Mouse (Mus musculus): ENCODE measurements around the gene Crebbp. TPM values are rescaled to one million over a fixed set of nuclear protein-coding genes. Genes with fewer than 3 reads are reported as not detected.

Gene Crebbp
- polyA plus RNA-seq, 1 experiment from 2014 or later = 44.7 TPM

DNA sequence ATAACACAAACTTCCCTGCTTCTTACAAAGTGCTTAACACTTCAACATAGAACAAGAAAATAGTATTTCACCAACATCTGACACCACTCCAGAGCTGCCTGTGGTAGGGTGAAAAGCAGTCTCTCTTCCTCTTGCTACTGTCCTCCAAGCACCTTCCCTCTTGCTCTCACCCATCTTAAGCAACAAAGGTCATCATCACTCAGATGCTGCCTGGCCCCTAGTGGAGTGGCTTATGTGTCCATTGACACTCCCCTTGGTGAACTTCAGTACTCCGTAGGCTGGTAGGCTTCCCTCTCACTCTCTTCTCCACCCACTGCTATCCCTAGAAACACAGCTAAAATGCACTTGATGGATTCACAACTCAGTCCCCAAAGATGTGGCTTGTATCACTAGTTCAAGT, 3.5 kb downstream of the Crebbp start:
- H3K27me3 ChIP-seq = peaks cover 5% of the 10 kb centered on the region
- no peak overlapping the region; the same call in 1 of the 2 replicates for H3K4me3 ChIP-seq (replicated peaks)

DNA sequence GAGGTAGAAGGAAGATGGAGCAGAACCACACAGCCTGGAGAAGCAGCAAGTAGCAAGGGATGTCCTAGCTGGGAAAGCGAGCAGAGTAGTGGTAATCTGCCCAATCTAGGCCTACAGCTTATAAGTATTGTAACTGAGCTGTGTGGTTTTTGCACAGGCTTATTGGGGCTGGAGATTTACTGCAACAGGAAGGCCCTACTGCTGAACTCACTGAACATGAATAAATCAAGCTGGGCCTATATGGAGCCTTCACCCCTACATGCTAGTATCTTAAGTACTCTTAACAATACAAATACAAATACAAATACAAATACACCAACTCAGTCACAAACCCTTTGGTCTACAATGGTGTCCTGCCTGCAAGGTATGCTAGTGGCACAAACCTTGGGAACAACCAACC, 10.2 kb downstream of the Crebbp start:
- peaks cover 12% of the 10 kb centered on the region; the same call in 1 of the 2 replicates for H3K4me1 ChIP-seq
- H3K36me3 ChIP-seq (replicated peaks) = no peaks in the 10 kb centered on the region; the same call in 1 of the 2 replicates
- WGBS = 100% methylated on average over 1 of the region's 1 CpGs
- H3K27ac ChIP-seq = no peak overlapping the region
- no peak for ATAC-seq (ENCODE audit: low FRiP score)
- no peak overlapping the region for H3K4me2 ChIP-seq
- no peak overlapping the region for H3K4me3 ChIP-seq (replicated peaks)
- H3K9me3 ChIP-seq = no peaks in the 10 kb centered on the region
- H3K9ac ChIP-seq = no peak overlapping the region
- no peaks in the 10 kb centered on the region for H3K27me3 ChIP-seq

More for the DNA sequence above, 3.5 kb downstream of the Crebbp start:
- H3K4me1 ChIP-seq = peaks cover 34% of the 10 kb centered on the region
- no peak overlapping the region for H3K27ac ChIP-seq
- H3K36me3 ChIP-seq (replicated peaks) = no peaks in the 10 kb centered on the region; the same call in 1 of the 2 replicates
- ATAC-seq (ENCODE audit: low FRiP score) = no peak
- WGBS = 96% methylated on average over 1 of the region's 1 CpGs
- H3K9ac ChIP-seq = no peak overlapping the region
- H3K4me2 ChIP-seq = peak overlapping the region; percentile 30
- H3K9me3 ChIP-seq = no peaks in the 10 kb centered on the region

DNA sequence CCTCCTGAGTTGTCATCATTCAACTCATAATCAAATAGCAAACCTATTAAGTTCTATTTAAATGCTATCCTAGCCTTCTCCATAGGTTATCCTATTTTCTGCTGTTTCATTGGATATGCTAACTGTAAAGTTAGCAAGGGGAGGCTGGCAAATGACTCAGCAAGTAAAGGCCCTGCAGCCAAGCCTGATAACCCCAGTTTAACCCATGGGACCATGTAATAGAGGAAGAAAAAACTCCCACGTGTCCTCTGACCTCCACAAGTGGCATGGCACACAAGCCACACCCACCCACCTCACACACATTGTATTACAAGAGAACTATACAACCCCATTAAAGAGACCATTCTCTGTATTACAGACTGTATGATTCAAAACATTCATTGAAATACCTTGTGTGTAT, 13.8 kb downstream of the Crebbp start:
- Histone ChIP-seq H3K4me2 (no peak overlapping the region), H3K27ac (no peak overlapping the region), H3K9me3 (no peaks in the 10 kb centered on the region), H3K27me3 (no peaks in the 10 kb centered on the region), H3K9ac (no peak overlapping the region), H3K4me3 (replicated peaks) (no peak overlapping the region), H3K4me1 (peaks cover 5% of the 10 kb centered on the region; the same call in 1 of the 2 replicates), H3K36me3 (replicated peaks) (no peaks in the 10 kb centered on the region; the same call in 1 of the 2 replicates)
- WGBS = 65% methylated on average over 1 of the region's 1 CpGs
- no peak for ATAC-seq (ENCODE audit: low FRiP score)

DNA sequence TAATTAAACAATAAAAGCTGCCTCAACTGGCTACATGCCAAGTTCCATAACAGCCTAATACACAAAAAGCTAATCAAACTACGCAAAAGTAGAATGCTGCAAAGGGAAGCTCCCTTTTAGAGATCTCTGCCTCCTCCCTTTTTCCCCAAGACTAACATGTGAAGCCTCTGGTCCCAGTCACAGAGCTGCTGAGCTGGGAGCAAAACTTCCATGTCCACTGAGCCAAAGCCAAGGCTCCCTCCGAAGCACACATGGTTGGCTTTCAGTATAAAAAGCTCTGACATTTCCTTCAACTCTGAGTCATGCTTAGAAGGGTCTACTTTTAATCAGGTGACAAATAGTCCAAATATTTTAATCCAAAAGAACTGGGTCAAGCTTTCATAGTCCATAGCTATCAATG, 14.2 kb downstream of the Crebbp start:
- no peak overlapping the region for H3K4me2 ChIP-seq
- H3K27ac ChIP-seq = no peak overlapping the region
- no peaks in the 10 kb centered on the region; the same call in 1 of the 2 replicates for H3K36me3 ChIP-seq (replicated peaks)
- H3K9ac ChIP-seq = no peak overlapping the region
- H3K4me1 ChIP-seq = peaks cover 5% of the 10 kb centered on the region; the same call in 1 of the 2 replicates
- H3K27me3 ChIP-seq = no peaks in the 10 kb centered on the region
- no peaks in the 10 kb centered on the region for H3K9me3 ChIP-seq
- WGBS = 74% methylated on average over 2 of the region's 2 CpGs
- no peak overlapping the region for H3K4me3 ChIP-seq (replicated peaks)
- ATAC-seq (ENCODE audit: low FRiP score) = no peak

DNA sequence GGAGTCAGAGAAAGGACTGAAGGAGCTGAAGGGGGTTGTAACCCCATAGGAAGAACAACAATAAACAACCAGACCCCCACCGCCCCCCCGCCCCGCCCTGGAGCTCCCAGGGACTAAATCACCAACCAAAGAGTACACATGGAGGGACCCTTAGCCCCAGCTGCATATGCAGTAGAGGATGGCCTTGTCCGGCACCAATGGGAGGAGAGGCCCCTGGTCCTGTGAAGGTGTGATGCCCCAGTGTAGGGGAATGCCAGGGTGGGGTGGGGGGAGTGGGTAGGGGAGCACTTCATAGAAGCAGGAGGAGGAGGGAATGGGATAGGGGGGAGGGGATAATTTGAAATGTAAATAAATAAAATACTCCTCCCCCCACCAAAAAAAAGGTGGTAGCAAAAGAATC, 15.8 kb downstream of the Crebbp start:
- 95% methylated on average over 4 of the region's 4 CpGs for WGBS
- H3K4me2 ChIP-seq = no peak overlapping the region
- H3K9me3 ChIP-seq = no peaks in the 10 kb centered on the region
- no peak overlapping the region for H3K27ac ChIP-seq
- no peak overlapping the region for H3K9ac ChIP-seq
- no peaks in the 10 kb centered on the region; the same call in none of the 2 replicates for H3K36me3 ChIP-seq (replicated peaks)
- no peak overlapping the region for H3K4me3 ChIP-seq (replicated peaks)
- no peak for ATAC-seq (ENCODE audit: low FRiP score)
- peaks cover 5% of the 10 kb centered on the region; the same call in 1 of the 2 replicates for H3K4me1 ChIP-seq
- no peaks in the 10 kb centered on the region for H3K27me3 ChIP-seq

DNA sequence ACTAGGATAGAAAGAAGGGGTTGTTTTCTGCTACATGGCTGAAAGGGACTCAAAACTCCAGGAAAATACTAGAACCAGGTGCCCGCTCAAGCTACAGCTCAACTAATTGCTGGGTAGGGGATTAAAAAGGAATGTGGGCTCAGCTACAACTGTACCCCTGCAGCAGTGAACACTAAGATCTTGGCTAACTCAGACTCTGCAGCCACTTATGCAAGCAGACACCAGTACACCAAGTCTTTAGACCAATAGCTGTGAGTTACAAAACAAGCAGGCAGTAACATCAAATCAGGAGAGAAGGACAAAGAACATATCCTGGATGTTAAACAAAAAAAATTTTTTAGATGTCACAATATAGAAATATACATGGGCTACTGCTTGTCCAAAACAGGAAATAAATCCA, 23.6 kb downstream of the Crebbp start:
- H3K36me3 ChIP-seq (replicated peaks) = no peaks in the 10 kb centered on the region; the same call in 1 of the 2 replicates
- no peak for ATAC-seq (ENCODE audit: low FRiP score)
- H3K9ac ChIP-seq = no peak overlapping the region
- 94% methylated on average over 1 of the region's 1 CpGs for WGBS
- no peaks in the 10 kb centered on the region for H3K9me3 ChIP-seq
- H3K4me1 ChIP-seq = no peaks in the 10 kb centered on the region
- no peak overlapping the region for H3K4me2 ChIP-seq
- H3K27me3 ChIP-seq = no peaks in the 10 kb centered on the region
- H3K27ac ChIP-seq = no peak overlapping the region
- H3K4me3 ChIP-seq (replicated peaks) = no peak overlapping the region

DNA sequence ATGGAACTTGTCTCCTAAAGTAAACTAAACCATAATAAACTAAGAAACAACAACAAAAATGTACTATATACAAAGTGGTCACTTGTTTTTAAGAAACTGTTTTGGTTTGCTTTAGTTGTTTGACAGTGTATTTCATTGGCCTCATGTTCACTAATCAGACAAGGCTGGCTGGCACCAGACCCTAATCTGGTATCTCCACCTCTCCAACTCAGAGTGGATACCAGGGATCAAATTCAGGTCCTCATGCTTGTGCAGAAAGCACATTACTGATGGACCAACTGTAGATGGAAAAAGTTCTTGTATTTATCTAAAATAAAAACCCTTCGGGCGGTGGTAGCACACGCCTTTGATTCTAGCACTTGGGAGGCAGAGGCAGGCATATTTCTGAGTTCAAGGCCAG, 38.7 kb downstream of the Crebbp start:
- peaks cover 23% of the 10 kb centered on the region for H3K36me3 ChIP-seq (replicated peaks)
- H3K4me1 ChIP-seq = no peaks in the 10 kb centered on the region
- no peak overlapping the region for H3K9ac ChIP-seq
- ATAC-seq (ENCODE audit: low FRiP score) = no peak
- no peak overlapping the region for H3K4me3 ChIP-seq (replicated peaks)
- H3K27ac ChIP-seq = no peak overlapping the region
- H3K4me2 ChIP-seq = no peak overlapping the region
- no peaks in the 10 kb centered on the region for H3K9me3 ChIP-seq
- H3K27me3 ChIP-seq = no peaks in the 10 kb centered on the region
- WGBS = 98% methylated on average over 3 of the region's 3 CpGs

DNA sequence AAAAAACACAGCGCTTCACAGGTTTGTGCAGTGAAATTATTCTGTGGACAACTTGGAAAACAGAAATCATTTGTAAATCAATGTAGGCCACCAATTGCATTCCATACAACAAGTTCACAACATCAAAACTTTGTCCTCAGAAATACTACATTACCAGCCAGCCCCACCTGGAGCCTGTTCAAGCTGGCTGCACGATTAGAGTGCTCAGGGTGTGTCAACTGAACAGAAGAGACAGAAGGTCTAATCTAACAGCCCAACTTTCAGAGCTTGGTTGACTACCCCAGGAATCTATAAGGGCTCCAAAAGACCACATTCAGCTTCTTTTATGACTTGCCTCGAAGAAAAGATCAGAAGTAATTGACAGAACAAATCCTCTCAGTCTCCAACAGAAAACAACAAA, 44.3 kb downstream of the Crebbp start:
- no peak for ATAC-seq (ENCODE audit: low FRiP score)
- H3K9ac ChIP-seq = no peak overlapping the region
- no peak overlapping the region for H3K4me3 ChIP-seq (replicated peaks)
- no peaks in the 10 kb centered on the region for H3K27me3 ChIP-seq
- H3K9me3 ChIP-seq = no peaks in the 10 kb centered on the region
- WGBS = 75% methylated on average over 3 of the region's 3 CpGs
- no peak overlapping the region for H3K4me2 ChIP-seq
- H3K27ac ChIP-seq = no peak overlapping the region
- H3K4me1 ChIP-seq = no peaks in the 10 kb centered on the region
- peaks cover 21% of the 10 kb centered on the region for H3K36me3 ChIP-seq (replicated peaks)

DNA sequence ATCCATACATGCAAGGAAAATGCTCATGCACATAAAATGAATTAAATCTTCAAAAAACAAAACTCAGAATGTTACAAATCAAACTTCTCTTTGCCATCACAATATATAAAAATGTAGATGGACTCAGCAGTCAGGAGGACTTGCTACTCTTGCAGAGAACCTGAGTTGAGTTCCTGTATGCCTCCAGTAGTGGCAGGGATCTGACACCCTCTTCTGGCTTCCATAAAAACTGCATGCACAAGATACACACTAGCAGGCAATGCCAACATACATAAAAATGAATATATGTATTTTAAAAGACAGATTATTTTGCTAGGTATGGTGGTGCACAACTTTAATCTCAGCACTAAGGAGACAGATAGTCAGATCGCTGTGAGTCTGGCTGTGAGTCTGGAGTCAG, 45.3 kb downstream of the Crebbp start:
- WGBS = 96% methylated on average over 1 of the region's 1 CpGs
- no peak for ATAC-seq (ENCODE audit: low FRiP score)
- no peak overlapping the region for H3K4me2 ChIP-seq
- no peak overlapping the region for H3K27ac ChIP-seq
- H3K9ac ChIP-seq = no peak overlapping the region
- H3K4me1 ChIP-seq = no peaks in the 10 kb centered on the region
- H3K4me3 ChIP-seq (replicated peaks) = no peak overlapping the region
- H3K9me3 ChIP-seq = no peaks in the 10 kb centered on the region
- no peaks in the 10 kb centered on the region for H3K27me3 ChIP-seq
- peaks cover 21% of the 10 kb centered on the region for H3K36me3 ChIP-seq (replicated peaks)

DNA sequence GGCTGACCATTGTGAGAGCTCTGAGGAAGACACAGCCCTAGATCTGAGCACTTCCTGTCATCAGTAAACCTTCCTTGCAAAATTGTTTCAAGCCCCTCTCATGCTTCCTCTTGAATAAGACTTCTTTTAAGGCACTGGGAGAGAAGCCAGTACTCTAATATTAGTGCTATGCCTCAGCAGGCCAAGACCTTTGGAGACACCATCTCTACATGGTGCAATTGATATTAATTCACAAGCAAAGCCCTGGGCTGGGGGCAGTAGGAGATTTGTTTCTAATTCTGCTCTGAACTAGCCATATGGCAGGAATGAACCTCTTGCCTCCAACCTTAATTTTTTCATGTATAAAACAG, 52.9 kb downstream of the Crebbp start:
- H3K9me3 ChIP-seq = no peaks in the 10 kb centered on the region
- H3K9ac ChIP-seq = no peak overlapping the region
- H3K27me3 ChIP-seq = no peaks in the 10 kb centered on the region
- no peak overlapping the region for H3K27ac ChIP-seq
- H3K36me3 ChIP-seq (replicated peaks) = peaks cover 4% of the 10 kb centered on the region; the same call in 1 of the 2 replicates
- H3K4me3 ChIP-seq (replicated peaks) = no peak overlapping the region
- no peak overlapping the region for H3K4me2 ChIP-seq
- peaks cover 10% of the 10 kb centered on the region; the same call in 1 of the 2 replicates for H3K4me1 ChIP-seq
- no peak for ATAC-seq (ENCODE audit: low FRiP score)

DNA sequence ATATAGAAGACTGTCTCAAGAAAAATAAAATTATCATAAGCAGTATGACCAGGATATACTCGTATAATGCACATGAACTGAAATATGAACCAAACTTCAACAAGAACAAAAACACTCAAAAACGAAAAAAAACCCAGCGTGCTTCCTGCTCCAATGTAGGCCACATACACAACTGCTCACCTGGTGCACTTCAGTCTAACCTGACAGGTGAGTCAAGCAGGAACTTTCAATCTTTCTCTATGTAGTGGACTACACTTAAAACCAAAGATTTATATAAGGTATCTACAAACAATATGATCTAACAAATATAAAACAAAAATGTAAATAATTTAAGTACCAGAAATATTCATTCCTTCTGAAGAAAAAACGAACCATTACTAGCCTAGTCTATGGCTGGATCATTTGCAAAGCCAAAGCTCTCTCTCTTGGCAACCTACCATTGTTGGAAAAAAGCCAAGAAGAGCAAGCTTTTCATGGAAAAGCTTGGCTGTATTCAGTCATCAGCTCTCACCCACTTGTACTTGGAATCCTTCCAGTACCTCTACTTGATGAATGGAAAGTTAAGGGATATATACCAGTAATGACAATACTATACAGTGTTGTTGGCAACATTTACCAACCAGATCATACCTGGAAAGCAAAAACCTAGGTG, 53.4 kb downstream of the Crebbp start:
- Histone ChIP-seq H3K9me3 (no peaks in the 10 kb centered on the region), H3K4me2 (no peak overlapping the region), H3K27ac (no peak overlapping the region), H3K4me1 (peaks cover 10% of the 10 kb centered on the region; the same call in 1 of the 2 replicates), H3K27me3 (no peaks in the 10 kb centered on the region), H3K4me3 (replicated peaks) (no peak overlapping the region), H3K36me3 (replicated peaks) (peaks cover 4% of the 10 kb centered on the region; the same call in 1 of the 2 replicates), H3K9ac (no peak overlapping the region)
- 90% methylated on average over 4 of the region's 4 CpGs for WGBS
- ATAC-seq (ENCODE audit: low FRiP score) = no peak

DNA sequence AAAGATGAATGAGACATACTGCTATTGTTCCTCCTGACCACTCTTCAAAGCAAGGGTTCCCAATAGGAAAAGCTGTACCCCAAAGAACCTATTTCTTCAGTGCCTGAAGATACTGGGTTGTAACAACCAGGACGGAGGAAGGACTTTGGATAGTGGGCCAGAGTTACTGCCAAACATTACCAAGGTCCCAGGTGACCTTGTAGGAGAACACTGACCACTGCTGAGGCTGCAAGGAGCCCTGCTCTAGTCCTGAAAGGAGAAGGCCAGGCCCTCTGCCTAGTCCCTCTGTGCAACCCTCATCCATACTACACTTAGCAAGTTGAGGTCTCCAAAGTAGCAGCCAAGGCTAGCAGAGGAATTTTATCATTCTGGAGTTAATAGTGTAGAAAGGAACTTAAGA, 60.7 kb downstream of the Crebbp start:
- WGBS = 100% methylated on average over 1 of the region's 1 CpGs
- Histone ChIP-seq H3K36me3 (replicated peaks) (peaks cover 23% of the 10 kb centered on the region), H3K4me2 (no peak overlapping the region), H3K27ac (no peak overlapping the region), H3K4me1 (peaks cover 5% of the 10 kb centered on the region), H3K27me3 (no peaks in the 10 kb centered on the region), H3K9me3 (no peaks in the 10 kb centered on the region), H3K4me3 (replicated peaks) (no peak overlapping the region), H3K9ac (no peak overlapping the region)
- ATAC-seq (ENCODE audit: low FRiP score) = no peak

DNA sequence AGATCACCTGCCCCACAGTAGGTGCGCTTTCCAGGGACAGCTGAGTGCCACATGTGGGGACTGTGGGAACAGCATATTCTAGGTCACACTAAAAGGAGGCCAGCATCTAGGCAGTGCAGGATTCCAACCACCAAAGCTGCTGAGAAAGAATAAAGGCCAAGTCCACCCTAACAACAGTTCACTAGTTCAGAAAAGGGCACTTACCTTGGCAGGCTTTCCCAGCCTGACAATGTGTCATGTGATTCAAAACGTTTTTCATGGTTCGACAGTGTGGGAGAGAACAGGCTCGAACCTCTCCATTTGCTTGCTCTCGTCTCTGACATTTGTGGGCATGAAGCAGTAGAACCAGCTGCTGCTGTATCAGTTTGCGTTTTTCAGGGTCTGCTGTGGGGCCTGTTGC, 75.3 kb downstream of the Crebbp start:
- no peak for ATAC-seq (ENCODE audit: low FRiP score)
- H3K9me3 ChIP-seq = no peaks in the 10 kb centered on the region
- 85% methylated on average over 6 of the region's 6 CpGs for WGBS
- no peak overlapping the region for H3K4me2 ChIP-seq
- H3K27me3 ChIP-seq = no peaks in the 10 kb centered on the region
- no peak overlapping the region for H3K9ac ChIP-seq
- peaks cover 27% of the 10 kb centered on the region for H3K36me3 ChIP-seq (replicated peaks)
- H3K4me1 ChIP-seq = no peaks in the 10 kb centered on the region
- H3K4me3 ChIP-seq (replicated peaks) = no peak overlapping the region
- H3K27ac ChIP-seq = no peak overlapping the region
